Mouse (Mus musculus) ES-Bruce4 (cell line): Measurements from ENCODE around the gene Dazap2. TPM values are rescaled to one million over a fixed set of nuclear protein-coding genes. Genes with fewer than 3 reads are reported as not detected.

Source experiments
- H3K27ac ChIP-seq: 2 replicates; pipeline ENCODE4 v1.5.1; 2012; ENCODE audit warnings: low read length, inconsistent platforms; ENCODE audit not compliant: insufficient read depth
- H3K27me3 ChIP-seq: 2 replicates; pipeline ENCODE4 v1.6.1; 2012; ENCODE audit warnings: mild to moderate bottlenecking, low read length, inconsistent platforms; ENCODE audit not compliant: control insufficient read depth, poor library complexity, insufficient read depth, severe bottlenecking
- H3K36me3 ChIP-seq: 2 replicates; pipeline ENCODE4 v1.6.1; 2012; ENCODE audit warnings: inconsistent platforms, mild to moderate bottlenecking, low read length, moderate library complexity; ENCODE audit not compliant: control insufficient read depth, poor library complexity, insufficient read depth, severe bottlenecking
- H3K4me1 ChIP-seq: one replicate; pipeline ENCODE4 v1.8.1; 2011; ENCODE audit warnings: low read length; ENCODE audit not compliant: control insufficient read depth, insufficient read depth
- H3K4me3 ChIP-seq: 2 replicates; pipeline ENCODE4 v1.5.1; 2011; ENCODE audit warnings: low read depth, mild to moderate bottlenecking, low read length
- H3K9ac ChIP-seq: 2 replicates; pipeline ENCODE4 v1.6.1; 2012; ENCODE audit warnings: low read depth, mild to moderate bottlenecking, inconsistent platforms; ENCODE audit not compliant: poor library complexity, severe bottlenecking
- H3K9me3 ChIP-seq: replicated peaks from 2 replicates; pipeline ENCODE4 v1.6.1; 2012; ENCODE audit warnings: mild to moderate bottlenecking, low read length, inconsistent platforms; ENCODE audit not compliant: control insufficient read depth, poor library complexity, insufficient read depth, severe bottlenecking
- CTCF ChIP-seq: IDR thresholded peaks from one replicate; pipeline ENCODE4 v1.8.1; 2011; ENCODE audit warnings: low read depth, low read length
- EP300 ChIP-seq: IDR thresholded peaks from 2 replicates; pipeline ENCODE4 v1.6.1; 2011; ENCODE audit warnings: low read depth, low read length; ENCODE audit not compliant: insufficient read depth
- POLR2A ChIP-seq: IDR thresholded peaks from one replicate; pipeline ENCODE4 v1.8.1; 2011; ENCODE audit warnings: low read length; ENCODE audit not compliant: insufficient read depth
- polyA plus RNA-seq: library from polyadenylated mRNA; stranded (reverse); fragments of >200 nt; gene quantifications from 2 replicates; pipeline ENCODE4 v1.2.4, GENCODE M21; 2011; ENCODE audit warnings: low read depth; ENCODE audit not compliant: missing spikeins, insufficient read depth, insufficient read length

Dazap2 gene
- polyA plus RNA-seq, 1 experiment = 70.7 TPM

DNA sequence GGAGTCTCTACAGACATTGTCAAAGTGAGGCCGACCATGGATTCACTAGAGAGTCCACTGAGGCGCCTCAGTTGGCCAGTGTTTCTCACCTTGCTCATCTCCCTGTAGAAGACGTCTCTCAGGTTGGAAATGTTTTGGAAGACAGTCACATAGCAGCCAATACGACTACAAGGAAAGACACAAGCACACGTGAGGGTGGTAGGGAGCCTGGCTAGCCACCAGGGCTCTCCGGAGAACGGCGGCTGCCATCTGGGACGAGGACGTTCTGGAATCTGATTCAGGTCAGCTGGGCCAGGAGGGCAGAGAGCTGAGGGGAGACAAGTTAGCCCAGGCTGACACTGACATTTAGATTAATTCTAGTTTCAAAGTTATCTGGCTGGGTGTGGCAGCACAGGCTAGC is 35.0 kb downstream of the Dazap2 start:
- no peak for TF ChIP-seq CTCF
- TF ChIP-seq EP300 = no peak
- no peak for TF ChIP-seq POLR2A

DNA sequence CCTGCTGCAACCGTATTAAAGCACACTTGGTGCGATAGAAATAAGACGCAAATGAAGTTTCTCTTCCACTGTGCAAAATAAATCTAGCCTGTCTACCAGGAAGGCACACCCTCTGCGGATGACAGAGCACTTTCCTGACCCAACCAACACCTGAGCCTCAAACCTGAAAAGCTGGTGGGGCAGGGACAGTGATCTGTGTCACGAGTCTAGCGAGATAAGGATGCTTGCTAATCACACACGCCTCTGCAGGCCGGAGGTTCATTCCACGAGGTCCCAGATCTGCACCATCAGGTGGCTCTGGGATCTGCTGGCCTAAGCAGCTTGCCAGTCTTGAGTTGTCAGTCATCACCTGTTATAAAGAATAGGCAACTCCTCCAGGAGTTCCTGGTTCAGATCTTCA is 36.5 kb downstream of the Dazap2 start:
- H3K4me3 ChIP-seq = no peak overlapping the region
- no peak overlapping the region for H3K27ac ChIP-seq
- peaks cover 5% of the 10 kb centered on the region for H3K4me1 ChIP-seq
- no peak for TF ChIP-seq POLR2A
- TF ChIP-seq EP300 = no peak
- no peaks in the 10 kb centered on the region for H3K9me3 ChIP-seq
- no peaks in the 10 kb centered on the region for H3K36me3 ChIP-seq
- no peaks in the 10 kb centered on the region for H3K27me3 ChIP-seq
- no peak overlapping the region for H3K9ac ChIP-seq

More for the DNA sequence above, 35.0 kb downstream of the Dazap2 start:
- Histone ChIP-seq H3K27ac (no peak overlapping the region), H3K27me3 (no peaks in the 10 kb centered on the region), H3K36me3 (no peaks in the 10 kb centered on the region), H3K4me3 (no peak overlapping the region), H3K9me3 (no peaks in the 10 kb centered on the region), H3K9ac (no peak overlapping the region), H3K4me1 (peaks cover 5% of the 10 kb centered on the region)

DNA sequence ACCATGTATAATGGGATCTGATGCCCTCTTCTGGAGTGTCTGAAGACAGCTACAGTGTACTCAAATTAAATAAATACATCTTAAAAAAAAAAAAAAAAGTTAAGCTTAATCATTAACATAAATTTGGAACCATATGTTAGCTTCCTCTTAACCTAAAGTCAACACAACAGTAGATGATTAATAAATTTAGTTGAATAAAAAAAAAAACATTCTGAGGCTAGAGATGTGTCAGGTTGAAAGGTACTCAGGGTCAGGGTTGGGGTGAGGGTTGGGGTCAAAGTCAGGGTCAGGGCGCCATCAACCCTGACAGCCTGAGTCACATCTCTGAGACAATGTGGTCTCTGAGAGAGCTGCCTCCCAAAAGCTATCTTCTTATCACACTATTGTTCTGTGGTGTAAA is 39.1 kb downstream of the Dazap2 start:
- no peak overlapping the region for H3K27ac ChIP-seq
- peaks cover 3% of the 10 kb centered on the region for H3K4me1 ChIP-seq
- no peak overlapping the region for H3K4me3 ChIP-seq
- TF ChIP-seq EP300 = no peak
- TF ChIP-seq CTCF = no peak
- TF ChIP-seq POLR2A = no peak
- no peaks in the 10 kb centered on the region for H3K27me3 ChIP-seq
- H3K36me3 ChIP-seq = no peaks in the 10 kb centered on the region
- H3K9ac ChIP-seq = no peak overlapping the region
- H3K9me3 ChIP-seq = no peaks in the 10 kb centered on the region

DNA sequence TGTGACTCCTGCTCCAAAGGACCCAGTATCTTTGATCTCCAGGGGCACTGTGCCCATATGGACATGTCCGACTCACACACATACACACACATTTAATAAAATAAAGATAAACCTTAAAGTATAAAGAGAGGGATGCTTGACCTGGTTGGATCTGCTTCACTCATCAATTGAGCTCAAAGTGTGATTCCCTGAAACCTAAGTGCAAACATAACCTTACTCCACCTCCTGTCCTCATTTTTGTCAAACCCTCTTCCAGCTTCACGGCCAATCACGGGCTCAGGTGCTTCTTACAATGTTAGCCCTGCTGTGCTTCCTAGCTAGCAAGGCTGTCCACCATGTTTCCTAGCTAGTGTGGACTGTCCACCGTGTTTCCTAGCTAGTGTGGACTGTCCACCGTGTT is 40.1 kb downstream of the Dazap2 start:
- Histone ChIP-seq H3K9me3 (no peaks in the 10 kb centered on the region), H3K9ac (no peak overlapping the region), H3K4me3 (no peak overlapping the region), H3K36me3 (no peaks in the 10 kb centered on the region), H3K27me3 (no peaks in the 10 kb centered on the region), H3K27ac (no peak overlapping the region), H3K4me1 (no peaks in the 10 kb centered on the region)
- TF ChIP-seq CTCF (no peak), EP300 (no peak), POLR2A (no peak)

DNA sequence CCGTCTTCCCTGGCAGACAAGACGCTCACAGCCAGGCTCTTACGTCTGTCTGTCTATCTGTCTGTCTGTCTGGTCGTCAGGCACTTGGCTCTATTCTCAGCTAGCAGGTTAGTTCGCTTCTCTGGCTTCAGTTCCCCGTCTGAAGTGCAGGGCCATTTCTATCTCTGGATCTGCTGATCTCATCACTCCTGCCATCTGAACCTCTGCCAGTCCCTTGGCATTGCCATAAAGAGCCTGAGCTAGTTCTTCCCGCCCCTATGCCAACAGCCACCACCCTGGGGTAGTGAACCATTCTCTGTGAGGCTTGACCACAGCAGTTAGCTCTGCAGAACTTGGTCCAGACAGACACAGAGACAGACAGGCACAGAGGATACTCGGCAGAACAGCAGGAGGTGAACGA is 45.2 kb downstream of the Dazap2 start:
- H3K27ac ChIP-seq = no peak overlapping the region
- no peaks in the 10 kb centered on the region for H3K9me3 ChIP-seq
- no peak for TF ChIP-seq POLR2A
- no peaks in the 10 kb centered on the region for H3K4me1 ChIP-seq
- no peaks in the 10 kb centered on the region for H3K27me3 ChIP-seq
- H3K9ac ChIP-seq = no peak overlapping the region
- H3K36me3 ChIP-seq = no peaks in the 10 kb centered on the region
- no peak overlapping the region for H3K4me3 ChIP-seq

DNA sequence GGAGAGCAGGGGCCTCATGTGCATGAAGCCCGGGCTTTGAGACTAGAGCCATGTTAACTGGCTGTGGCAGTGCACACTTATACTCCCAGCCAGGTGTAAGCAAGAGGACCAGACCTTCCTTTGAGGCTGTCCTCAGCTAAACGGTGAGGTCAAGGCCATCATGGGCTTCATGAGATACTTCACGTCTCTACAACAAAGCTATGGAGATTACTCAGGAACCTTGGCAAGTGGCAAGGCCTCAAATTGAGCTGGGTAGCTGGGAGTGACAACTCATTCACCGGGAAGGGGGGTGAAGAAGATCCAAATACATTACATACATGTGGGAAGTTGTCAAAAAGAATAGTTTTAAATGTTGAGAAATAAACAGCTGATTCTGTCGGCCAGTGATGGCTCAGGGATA is 45.7 kb downstream of the Dazap2 start:
- TF ChIP-seq EP300 (no peak), CTCF (no peak), POLR2A (no peak)
- Histone ChIP-seq H3K27ac (no peak overlapping the region), H3K4me3 (no peak overlapping the region), H3K9ac (no peak overlapping the region), H3K4me1 (no peaks in the 10 kb centered on the region), H3K9me3 (no peaks in the 10 kb centered on the region), H3K27me3 (no peaks in the 10 kb centered on the region), H3K36me3 (no peaks in the 10 kb centered on the region)
